Mouse (Mus musculus) limb, embryonic 14.5 days (tissue): Measurements from ENCODE around the gene G3bp1. TPM values are rescaled to one million over a fixed set of nuclear protein-coding genes. Genes with fewer than 3 reads are reported as not detected.

Experiments used
- ATAC-seq: fragments of 200-750 bp; cut with Nextera tagmentation; 2 replicates; pipeline ENCODE4 v1.8.0; 2017; ENCODE audit warnings: low read depth, moderate number of reproducible peaks, moderate TSS enrichment; ENCODE audit not compliant: low FRiP score
- DNase-seq: peaks from one replicate; pipeline ENCODE4 v3.0.0-alpha.2; 2015; ENCODE audit warnings: low spot score
- H3K27ac ChIP-seq: fragments of 300-500 bp; sonication (generic); replicated peaks from 2 replicates; pipeline ENCODE4 v1.5.1; 2014; ENCODE audit warnings: low read depth, mild to moderate bottlenecking, low read length, moderate library complexity, mixed read lengths
- H3K27me3 ChIP-seq: fragments of 300-500 bp; sonication (generic); 2 replicates; pipeline ENCODE4 v1.6.1; 2014; ENCODE audit warnings: low read length, mixed read lengths; ENCODE audit not compliant: control insufficient read depth, insufficient read depth
- H3K36me3 ChIP-seq: fragments of 300-500 bp; sonication (generic); 2 replicates; pipeline ENCODE4 v1.6.1; 2014; ENCODE audit warnings: mild to moderate bottlenecking, low read length, moderate library complexity, mixed read lengths; ENCODE audit not compliant: control insufficient read depth, insufficient read depth
- H3K4me1 ChIP-seq: fragments of 300-500 bp; sonication (generic); 2 replicates; pipeline ENCODE4 v1.6.1; 2014; ENCODE audit warnings: antibody characterized with exemption, low read length, mixed read lengths; ENCODE audit not compliant: control insufficient read depth, insufficient read depth
- H3K4me2 ChIP-seq: fragments of 300-500 bp; sonication (generic); replicated peaks from 2 replicates; pipeline ENCODE4 v1.6.1; 2014; ENCODE audit warnings: low read depth, mild to moderate bottlenecking, low read length, moderate library complexity; ENCODE audit not compliant: severe bottlenecking
- H3K4me3 ChIP-seq: fragments of 300-500 bp; sonication (generic); replicated peaks from 2 replicates; pipeline ENCODE4 v1.5.1; 2014; ENCODE audit warnings: low read length
- H3K9ac ChIP-seq: fragments of 300-500 bp; sonication (generic); 2 replicates; pipeline ENCODE4 v1.6.1; 2014; ENCODE audit warnings: mild to moderate bottlenecking, low read depth, low read length, moderate library complexity; ENCODE audit not compliant: severe bottlenecking
- H3K9me3 ChIP-seq: fragments of 300-500 bp; sonication (generic); 2 replicates; pipeline ENCODE4 v1.6.1; 2016; ENCODE audit warnings: low read length; ENCODE audit not compliant: control insufficient read depth
- POLR2A ChIP-seq: fragments of 200-500 bp; IDR thresholded peaks from 2 replicates; pipeline ENCODE4 v1.8.0; 2012; ENCODE audit warnings: inconsistent platforms, mild to moderate bottlenecking, moderate library complexity, borderline replicate concordance; ENCODE audit not compliant: insufficient read depth, insufficient read length; ENCODE audit errors: extremely low read depth
- WGBS: fragments of 180-500 bp; shearing (Covaris S2); extraction: QIAGEN DNeasy Blood & Tissue Kit; methylation state at CpG from one replicate; pipeline ENCODE4 v1.1.7; 2014; 5-methylcytosine and 5-hydroxymethylcytosine counted together
- microRNA-seq: library from miRNA; unstranded; fragments of <30 nt; microRNA quantifications from one replicate; pipeline ENCODE4, GENCODE M21; 2016
- polyA plus RNA-seq, 2 experiments: library from polyadenylated mRNA; depleted of rRNA in 1 of 2; stranded (reverse) in 1 of 2; unstranded in 1 of 2; fragments of >200 nt; fragmentation: Nextera tagmentation in 1 of 2; extraction: Ambion mirVana in 1 of 2; gene quantifications; 2 replicates each; pipeline versions ENCODE4 v1.2.1 to v1.2.3; 2012 to 2014

Gene G3bp1
- polyA plus RNA-seq, 2 experiments = 79.0 to 171 TPM

DNA sequence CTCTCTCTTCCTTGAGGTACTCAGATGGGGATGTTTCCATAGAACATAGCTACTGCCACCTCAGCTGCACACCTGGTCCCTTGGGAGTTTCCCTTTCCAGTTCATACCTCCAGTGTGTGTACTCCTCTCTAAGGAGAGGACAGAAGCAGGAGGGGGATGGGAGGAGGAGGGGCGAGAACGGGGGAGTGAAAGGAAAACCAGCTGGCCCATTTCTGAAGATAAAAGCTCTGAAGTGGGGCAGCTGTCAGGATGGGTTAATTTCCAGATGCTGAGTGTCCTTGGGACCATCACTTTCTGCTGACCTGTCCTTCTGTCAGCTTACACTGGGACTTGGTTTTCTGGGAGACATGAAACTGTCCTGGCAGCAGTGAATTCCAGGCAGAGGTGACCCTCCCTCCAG lies 65.3 kb downstream of the G3bp1 start:
- H3K4me2 ChIP-seq = no peak overlapping the region
- H3K4me1 ChIP-seq = no peaks in the 10 kb centered on the region
- no peak overlapping the region for H3K9ac ChIP-seq
- no peaks in the 10 kb centered on the region for H3K36me3 ChIP-seq
- H3K9me3 ChIP-seq = no peaks in the 10 kb centered on the region
- no peak overlapping the region for H3K4me3 ChIP-seq
- no peak overlapping the region for H3K27ac ChIP-seq
- H3K27me3 ChIP-seq = no peaks in the 10 kb centered on the region
- ATAC-seq (no peak), DNase-seq (no peak)
- 17% methylated on average over 2 of the region's 2 CpGs for WGBS
- TF ChIP-seq POLR2A = no peak

DNA sequence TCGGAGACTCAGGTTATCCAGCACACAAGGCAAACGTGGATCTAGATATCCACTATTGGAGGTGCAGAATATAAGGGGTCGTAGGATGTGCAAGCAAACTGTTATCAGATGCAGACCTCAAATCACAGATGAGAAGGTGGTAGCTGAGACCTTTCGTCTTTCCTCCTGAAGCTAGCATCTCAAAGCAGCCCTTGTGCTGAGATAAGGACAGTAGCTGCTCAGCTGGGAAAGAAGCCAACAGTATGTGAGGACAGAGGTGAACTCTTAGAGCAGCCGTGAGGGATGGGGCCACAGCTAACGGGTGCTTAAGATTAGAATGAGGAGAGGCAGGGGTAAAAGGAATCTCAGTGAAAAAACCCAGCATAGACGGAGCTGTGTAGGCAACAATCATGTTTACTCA lies 72.6 kb downstream of the G3bp1 start:
- H3K4me2 ChIP-seq = no peak overlapping the region
- no peak for TF ChIP-seq POLR2A
- no peaks in the 10 kb centered on the region for H3K36me3 ChIP-seq
- 66% methylated on average over 7 of the region's 7 CpGs for WGBS
- H3K27ac ChIP-seq = no peak overlapping the region
- no peak overlapping the region for H3K4me3 ChIP-seq
- no peaks in the 10 kb centered on the region for H3K27me3 ChIP-seq
- DNase-seq = no peak
- no peaks in the 10 kb centered on the region for H3K4me1 ChIP-seq
- no peak overlapping the region for H3K9ac ChIP-seq
- no peak for ATAC-seq
- no peaks in the 10 kb centered on the region for H3K9me3 ChIP-seq

DNA sequence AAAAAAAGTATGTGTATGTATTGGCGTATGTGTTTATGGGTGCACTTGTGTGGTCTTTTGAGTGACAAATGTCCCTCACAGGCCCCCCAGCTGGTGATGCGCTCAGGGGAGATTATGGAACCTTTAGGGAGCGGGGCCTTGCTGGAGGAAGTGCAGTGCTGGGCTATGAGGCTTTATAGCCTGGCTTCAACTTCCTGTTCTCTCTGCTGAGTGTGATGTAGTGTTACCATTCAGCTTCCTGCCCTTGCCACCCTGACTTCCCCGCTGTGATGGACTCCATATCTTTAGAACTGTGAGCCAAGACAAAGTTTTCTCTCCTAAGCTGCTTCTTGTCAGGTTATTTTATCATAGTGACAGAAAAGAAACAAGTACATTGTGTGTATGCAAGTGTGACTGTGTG lies 73.2 kb downstream of the G3bp1 start:
- no peak overlapping the region for H3K27ac ChIP-seq
- 69% methylated on average over 4 of the region's 4 CpGs for WGBS
- H3K4me2 ChIP-seq = no peak overlapping the region
- no peak for ATAC-seq
- H3K4me3 ChIP-seq = no peak overlapping the region
- TF ChIP-seq POLR2A = no peak
- no peaks in the 10 kb centered on the region for H3K27me3 ChIP-seq
- H3K9me3 ChIP-seq = no peaks in the 10 kb centered on the region
- no peak for DNase-seq
- H3K4me1 ChIP-seq = no peaks in the 10 kb centered on the region
- H3K9ac ChIP-seq = no peak overlapping the region
- no peaks in the 10 kb centered on the region for H3K36me3 ChIP-seq

DNA sequence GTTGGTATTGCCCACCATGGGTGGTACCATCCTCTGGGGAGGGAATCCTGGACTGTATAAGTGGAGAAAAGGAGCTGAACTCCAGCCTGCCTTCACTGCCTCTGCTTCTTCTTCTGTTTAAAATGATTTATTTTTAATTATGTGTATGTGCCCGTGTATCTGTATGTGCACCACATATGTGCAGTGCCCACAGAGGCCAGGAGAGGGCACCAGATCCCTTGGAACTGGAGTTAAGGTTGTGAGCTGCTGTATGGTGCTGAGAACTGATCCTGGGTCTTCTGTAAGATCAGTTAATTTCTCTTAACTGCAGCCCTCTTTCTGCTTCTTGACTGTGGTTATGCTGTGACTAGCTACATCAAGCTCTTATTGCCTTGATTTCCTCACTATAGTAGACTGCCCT lies 76.2 kb downstream of the G3bp1 start:
- Histone ChIP-seq H3K9me3 (no peaks in the 10 kb centered on the region), H3K27me3 (no peaks in the 10 kb centered on the region), H3K36me3 (no peaks in the 10 kb centered on the region), H3K4me3 (no peak overlapping the region), H3K4me2 (no peak overlapping the region), H3K27ac (no peak overlapping the region), H3K4me1 (no peaks in the 10 kb centered on the region), H3K9ac (no peak overlapping the region)
- ATAC-seq (no peak), DNase-seq (no peak)
- WGBS = 78% methylated on average over 1 of the region's 1 CpGs
- TF ChIP-seq POLR2A = no peak

Small RNA genes lying within 50 kb of the gene (microRNA-seq; reads per million reads assigned to microRNA genes)
- gene Mir7652 = not detected

Other genes starting within 250 kb of the G3bp1 start
- gene Fat2, start 133.1 kb upstream of the G3bp1 start, polyA plus RNA-seq (2012; rRNA removed) = 1.3 TPM in 2 replicates
- gene Fat2, start 133.1 kb upstream of the G3bp1 start, polyA plus RNA-seq (2014; fragmentation: Nextera tagmentation; extraction: Ambion mirVana) = 1.1 and 1.4 TPM in 2 replicates
- gene Sparc, start 46.5 kb upstream of the G3bp1 start, polyA plus RNA-seq (2012; rRNA removed) = 1,741 and 2,064 TPM in 2 replicates
- 2,065 and 2,257 TPM in 2 replicates for gene Sparc, start 46.5 kb upstream of the G3bp1 start, polyA plus RNA-seq (2014; fragmentation: Nextera tagmentation; extraction: Ambion mirVana)
- gene Atox1, start 8.4 kb upstream of the G3bp1 start, polyA plus RNA-seq (2012; rRNA removed) = 236 and 256 TPM in 2 replicates
- gene Atox1, start 8.4 kb upstream of the G3bp1 start, polyA plus RNA-seq (2014; fragmentation: Nextera tagmentation; extraction: Ambion mirVana) = 428 and 474 TPM in 2 replicates
- 0.03 TPM in 1 of 2 replicates, not detected in the other for gene Glra1, start 138.5 kb downstream of the G3bp1 start, polyA plus RNA-seq (2012; rRNA removed)
- gene Glra1, start 138.5 kb downstream of the G3bp1 start, polyA plus RNA-seq (2014; fragmentation: Nextera tagmentation; extraction: Ambion mirVana) = not detected in 2 replicates